Mouse (Mus musculus): Measurements from ENCODE around the gene Gpr152.

The Gpr152 gene

DNA sequence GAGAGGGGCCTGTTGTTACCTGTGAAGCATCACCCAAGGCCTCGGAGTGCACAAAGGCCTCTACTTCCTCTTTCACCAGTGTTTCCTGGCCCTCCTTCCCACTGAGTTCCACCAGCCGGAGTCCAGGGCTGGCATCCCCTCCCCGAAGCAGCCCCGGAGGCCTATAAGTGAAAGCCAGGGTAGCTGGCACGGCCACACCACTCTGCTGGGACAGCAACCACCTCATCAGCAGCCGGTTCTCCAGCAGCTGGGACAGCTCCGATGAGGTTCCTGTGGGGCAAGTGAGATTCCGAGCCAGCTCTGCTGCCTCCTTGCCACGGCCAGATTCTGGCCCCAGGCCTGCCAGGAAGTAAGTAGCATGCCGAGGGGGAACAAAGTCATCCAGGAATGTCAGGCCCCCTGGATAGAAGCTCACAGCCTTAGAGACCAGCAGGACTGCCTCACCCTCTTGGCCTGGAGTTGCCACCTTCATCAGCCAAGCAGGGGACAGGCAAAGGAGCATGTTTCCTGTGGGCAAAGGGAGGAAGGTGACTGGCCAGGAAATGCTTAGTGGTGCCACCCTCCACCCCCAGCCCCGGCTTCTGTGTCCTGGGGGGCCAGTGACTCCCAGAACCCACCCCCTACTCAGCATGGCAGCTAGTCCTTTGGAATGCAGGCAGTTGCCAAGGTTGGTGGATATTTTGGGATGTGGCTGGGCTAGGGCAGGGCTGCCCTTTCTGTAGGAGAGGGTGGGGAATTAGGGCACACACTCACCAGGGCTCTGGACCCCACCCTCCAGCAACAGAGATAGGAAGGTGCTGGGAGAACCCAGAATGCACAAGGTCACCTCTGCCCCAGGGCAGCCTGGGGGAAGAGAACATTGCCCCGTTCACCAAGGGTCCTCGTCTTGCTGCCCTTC, 32.1 kb downstream of the Gpr152 start:
- peak; percentile 56 for DNase-seq (ENCODE audit: low read depth, low spot score)

DNA sequence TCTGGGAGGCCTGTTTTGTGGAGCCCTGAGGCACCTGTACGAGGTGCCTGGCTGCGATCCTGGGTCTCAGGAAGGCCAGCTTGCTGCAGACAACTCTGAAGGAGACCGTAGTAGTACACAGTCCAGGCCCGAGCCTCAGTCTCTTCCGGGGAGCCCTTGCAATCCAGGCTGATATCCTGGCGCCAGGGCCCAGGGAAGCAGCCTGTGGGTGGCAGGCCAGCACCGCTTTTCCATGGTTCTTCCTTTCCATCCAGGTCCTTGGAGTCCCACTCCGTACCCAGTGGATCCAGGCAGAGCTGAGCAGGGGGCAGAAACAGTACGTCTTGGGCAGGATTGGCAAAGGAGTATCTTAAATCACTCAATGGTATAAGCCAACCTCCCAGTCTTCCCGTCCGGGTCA, 33.3 kb downstream of the Gpr152 start:
- no peak for DNase-seq (ENCODE audit: low read depth, low spot score)

DNA sequence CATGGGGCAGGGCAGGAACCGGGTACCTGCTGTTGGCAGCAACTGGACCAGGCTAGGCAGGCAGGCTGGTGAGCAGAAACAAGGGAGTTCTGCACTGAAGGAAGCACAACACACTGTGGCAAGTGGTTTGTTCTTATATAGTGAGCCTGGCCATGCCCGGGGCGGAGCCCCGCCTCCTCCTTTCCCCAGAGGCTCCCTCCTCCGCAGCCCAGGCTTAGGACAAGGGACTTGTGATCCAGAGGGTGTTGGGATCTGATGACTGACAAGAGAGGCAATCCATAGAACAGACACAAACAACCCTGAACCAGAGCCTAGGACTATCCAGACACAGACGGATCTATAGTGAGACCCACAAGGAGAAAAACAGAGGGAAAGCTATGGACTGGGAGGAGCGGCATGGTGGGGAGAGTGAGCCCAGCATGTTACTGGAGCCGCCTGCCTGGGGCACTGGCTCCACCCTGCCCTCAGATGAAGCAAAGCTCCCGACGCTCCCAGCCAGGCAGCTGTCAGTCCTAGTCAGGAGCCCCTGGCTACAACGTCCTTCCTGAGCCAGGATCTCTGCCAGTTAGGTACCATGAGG, 35.9 kb downstream of the Gpr152 start, which contains the start of gene Carns1:
Gene Carns1 (minus strand): TSS at position 112 of the 580 bp plus-strand sequence.
- peak; percentile 80 for DNase-seq (ENCODE audit: low read depth, low spot score)

DNA sequence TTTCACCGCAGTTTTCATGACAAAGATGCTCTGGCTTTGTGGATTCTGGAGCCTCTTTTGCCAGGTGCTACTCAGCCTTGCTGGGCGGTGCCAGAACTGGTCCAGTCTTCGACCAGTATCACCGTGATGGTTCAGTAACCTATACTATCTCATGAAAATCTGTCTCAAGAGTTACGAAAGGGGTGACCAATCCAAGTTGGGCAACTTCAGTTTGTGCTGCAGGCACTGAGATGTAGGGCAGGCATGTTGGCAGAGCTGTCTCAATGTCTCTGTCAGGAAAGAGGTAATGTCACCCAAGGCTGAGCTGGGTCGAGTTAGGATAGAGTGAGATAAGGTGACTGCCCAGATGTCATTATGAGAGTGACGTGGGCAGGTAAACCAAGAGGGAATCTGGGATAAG, 40.8 kb downstream of the Gpr152 start:
- DNase-seq (ENCODE audit: low read depth, low spot score) = no peak

GRCm38 (mm10) chr19:4181892-4182291, 42.3 kb downstream of the Gpr152 start:
- DNase-seq (ENCODE audit: low read depth, low spot score) = peak; percentile 64

GRCm38 (mm10) chr19:4183689-4184088, 44.1 kb downstream of the Gpr152 start:
- DNase-seq (ENCODE audit: low read depth, low spot score) = no peak

DNA sequence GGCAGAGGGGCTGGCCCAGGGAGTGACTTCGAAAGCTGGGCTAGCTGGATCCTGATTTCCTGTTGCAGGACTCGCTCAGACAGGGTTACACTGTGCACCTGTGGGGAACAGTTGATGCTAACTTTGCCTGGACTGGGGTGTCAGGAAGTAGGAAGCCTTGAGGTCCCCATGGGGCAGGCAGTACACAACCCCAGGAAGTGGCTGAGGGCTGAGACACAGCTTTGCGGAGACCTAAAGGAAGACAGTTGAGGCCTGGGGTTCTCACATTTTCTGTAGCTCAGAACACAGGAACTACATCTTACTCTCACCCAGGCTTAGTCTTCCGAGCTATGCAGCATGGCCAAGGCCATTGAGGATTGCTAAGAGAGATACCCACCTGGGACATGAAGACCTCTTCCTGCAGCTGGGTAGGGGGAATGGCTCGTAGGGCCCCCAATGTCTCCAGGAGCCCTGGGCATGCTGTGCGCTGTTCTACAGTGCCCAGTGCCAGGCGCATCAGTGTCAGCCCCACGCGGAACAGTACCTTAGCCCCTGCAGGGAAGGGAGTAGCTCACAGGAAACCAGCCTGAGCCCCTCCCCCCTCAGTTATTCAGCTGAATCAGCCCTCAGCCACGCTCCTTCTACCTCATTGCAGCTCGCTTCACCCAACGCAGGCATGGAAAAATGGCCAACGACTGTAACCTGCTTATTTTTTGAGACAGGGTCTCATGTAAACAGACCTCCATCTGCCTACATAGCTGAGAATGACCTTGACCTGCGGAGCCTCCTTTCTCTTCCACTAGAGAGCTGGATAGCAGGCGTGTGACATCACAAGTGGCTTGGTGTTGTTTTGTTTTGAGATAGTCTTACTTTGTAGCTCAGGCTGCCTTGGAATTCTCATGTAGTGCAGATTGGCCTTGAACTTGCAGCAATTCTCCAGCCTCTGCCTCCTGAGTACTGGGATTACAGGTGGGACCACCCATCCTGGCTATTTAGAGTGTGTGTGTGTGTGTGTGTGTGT, 45.7 kb downstream of the Gpr152 start:
- DNase-seq (ENCODE audit: low read depth, low spot score) = no peak

DNA sequence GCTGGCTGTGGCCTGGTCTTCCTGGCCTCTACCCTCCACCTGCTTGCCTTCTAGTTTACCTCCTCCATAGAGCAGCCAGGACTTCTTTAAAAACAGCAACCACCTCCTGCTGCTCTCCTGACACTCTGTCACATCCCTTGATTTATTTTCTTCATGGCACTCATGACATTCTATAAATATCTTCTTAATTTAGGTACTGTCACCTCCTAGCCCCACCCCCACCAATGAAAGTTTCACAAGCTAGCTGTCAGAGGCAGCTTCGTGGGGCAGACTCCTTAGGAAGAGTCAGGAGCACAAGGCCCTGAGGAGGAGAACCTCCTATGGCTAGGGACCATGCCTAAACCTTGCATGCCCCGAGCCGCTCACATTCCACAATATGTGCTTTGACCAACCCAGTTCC, 47.7 kb downstream of the Gpr152 start:
- peak; percentile 74 for DNase-seq (ENCODE audit: low read depth, low spot score)

DNA sequence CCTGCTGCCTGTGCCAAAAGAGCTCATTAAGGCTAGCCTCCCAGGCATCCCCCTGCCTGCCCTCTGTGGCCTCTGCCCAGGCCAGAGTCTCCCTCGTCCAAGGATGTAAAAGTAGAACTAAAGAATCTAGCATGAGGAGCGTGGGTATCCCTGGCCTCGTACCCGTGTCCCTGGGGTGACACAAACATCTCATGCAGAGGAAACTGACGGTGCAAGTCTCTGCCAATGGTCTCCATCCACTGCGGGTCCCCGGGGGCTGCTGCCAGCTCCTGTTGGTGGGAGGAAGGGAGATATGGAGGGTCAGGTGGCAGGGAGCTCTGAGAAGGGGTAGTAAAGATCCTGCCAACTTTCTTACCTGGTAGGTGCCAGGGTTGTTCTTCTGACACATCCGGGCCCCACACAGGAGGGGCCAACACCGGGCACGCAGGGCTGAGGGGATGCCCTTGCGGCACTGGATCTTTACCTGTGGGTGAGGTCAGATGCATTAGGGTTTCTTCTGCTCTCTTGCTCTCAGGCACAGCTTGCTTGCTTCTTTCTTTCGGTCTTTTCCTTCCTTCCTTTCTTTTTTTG, 49.5 kb downstream of the Gpr152 start:
- no peak for DNase-seq (ENCODE audit: low read depth, low spot score)

- no peak for DNase-seq (ENCODE audit: low read depth, low spot score)
Observed at GRCm38 (mm10) chr19:4190831-4191334, 51.3 kb downstream of the Gpr152 start, which contains the start of gene Tbc1d10c. Gene Tbc1d10c (minus strand): TSS chr19:4191284.

DNA sequence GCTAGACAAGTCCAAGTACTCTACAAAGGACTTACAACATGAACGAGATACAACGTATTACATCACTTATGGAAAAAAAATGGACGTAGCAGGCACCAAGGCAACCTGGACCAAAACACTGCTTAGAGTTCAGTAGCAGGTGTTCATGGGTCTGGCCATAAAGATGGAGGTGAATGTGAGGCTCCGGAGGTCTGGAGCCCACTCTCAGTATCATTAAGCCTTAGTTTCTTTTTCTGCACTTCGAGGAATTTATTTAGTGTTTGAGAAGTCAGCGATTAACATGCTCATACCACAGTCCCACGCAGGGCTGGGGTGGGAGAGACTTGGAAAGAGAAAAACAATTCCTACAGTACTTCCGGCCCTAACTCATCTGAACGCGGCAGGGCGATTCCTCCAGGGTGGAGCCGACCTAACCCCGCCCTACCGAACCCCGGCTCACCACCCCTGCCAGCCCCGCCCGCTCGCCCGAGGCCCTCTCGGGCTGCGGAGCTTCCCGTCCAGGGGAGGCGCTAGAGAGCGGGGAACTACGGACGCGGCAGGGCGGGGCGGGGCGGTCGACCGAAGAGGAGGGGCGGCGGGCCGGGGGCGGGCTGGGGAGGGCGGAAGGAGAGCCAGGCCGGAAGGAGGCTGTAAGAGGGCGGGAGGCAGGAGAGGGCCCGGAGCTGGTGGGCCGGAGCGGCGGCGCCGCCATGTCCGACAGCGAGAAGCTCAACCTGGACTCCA, 52.1 kb downstream of the Gpr152 start, which contains the start of gene Ppp1ca:
Gene Ppp1ca (plus strand): TSS at position 538 of the 723 bp plus-strand sequence.
- DNase-seq (ENCODE audit: low read depth, low spot score) = peak; percentile 95

GRCm38 (mm10) chr19:4192251-4192985, 52.8 kb downstream of the Gpr152 start:
- DNase-seq (ENCODE audit: low read depth, low spot score) = no peak

- no peak for DNase-seq (ENCODE audit: low read depth, low spot score)
Observed at GRCm38 (mm10) chr19:4193129-4193528, 53.5 kb downstream of the Gpr152 start.

DNA sequence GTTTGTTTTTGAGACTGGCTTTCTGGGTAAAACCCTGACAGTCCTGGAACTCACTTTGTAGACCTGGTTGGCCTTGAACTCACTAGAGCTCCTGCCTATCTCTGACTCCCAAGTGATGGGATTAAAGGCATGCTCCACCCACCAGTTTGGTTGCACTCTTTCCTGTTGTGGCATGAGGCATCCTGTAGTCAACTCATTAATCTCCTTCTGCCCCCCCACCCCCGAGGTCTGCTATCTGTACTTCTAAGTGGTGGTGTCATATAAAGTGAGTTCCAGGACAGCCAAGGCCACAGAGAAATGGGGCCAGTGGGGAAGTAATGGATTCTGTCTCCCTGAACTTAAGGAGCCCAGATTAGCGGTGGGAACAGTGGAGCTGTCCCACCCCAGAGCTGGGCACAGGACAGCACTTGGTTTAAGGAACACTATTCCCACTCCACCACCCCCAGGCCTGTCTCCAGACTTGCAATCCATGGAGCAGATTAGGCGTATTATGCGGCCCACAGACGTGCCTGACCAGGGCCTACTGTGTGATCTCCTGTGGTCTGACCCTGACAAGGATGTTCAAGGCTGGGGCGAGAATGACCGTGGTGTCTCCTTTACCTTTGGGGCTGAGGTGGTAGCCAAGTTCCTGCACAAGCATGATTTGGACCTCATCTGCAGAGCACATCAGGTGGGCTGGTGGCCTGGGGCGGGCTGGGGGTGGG, 54.6 kb downstream of the Gpr152 start:
- DNase-seq (ENCODE audit: low read depth, low spot score) = no peak

GRCm38 (mm10) chr19:4194776-4195650, 55.4 kb downstream of the Gpr152 start:
- no peak for DNase-seq (ENCODE audit: low read depth, low spot score)

Measured in skeletal muscle tissue, adult 2 months (tissue).